Mouse (Mus musculus) erythroblast, embryonic 14.5 days (primary cell): ENCODE results near the gene Ppp4r1. TPM values are rescaled to one million over a fixed set of nuclear protein-coding genes. Genes with fewer than 3 reads are reported as not detected.

Source experiments
- H3K27me3 ChIP-seq: 2 replicates; pipeline ENCODE4 v1.6.1; 2012; ENCODE audit warnings: inconsistent platforms; ENCODE audit not compliant: control insufficient read depth
- H3K36me3 ChIP-seq: 2 replicates; pipeline ENCODE4 v1.6.1; 2012; ENCODE audit warnings: mild to moderate bottlenecking, inconsistent platforms; ENCODE audit not compliant: control insufficient read depth
- H3K4me1 ChIP-seq: 2 replicates; pipeline ENCODE4 v1.6.1; 2012; ENCODE audit warnings: inconsistent platforms; ENCODE audit not compliant: control insufficient read depth
- H3K4me3 ChIP-seq: replicated peaks from 2 replicates; pipeline ENCODE3; 2012; ENCODE audit warnings: moderate library complexity, mild to moderate bottlenecking, inconsistent platforms
- H3K9me3 ChIP-seq: 2 replicates; pipeline ENCODE4 v1.6.1; 2012; ENCODE audit warnings: low read length, inconsistent platforms, mixed read lengths; ENCODE audit not compliant: control insufficient read depth
- GATA1 ChIP-seq: IDR thresholded peaks from 2 replicates; pipeline ENCODE4 v1.6.1; 2012; ENCODE audit warnings: low read length, inconsistent platforms, mixed read lengths
- TAL1 ChIP-seq: IDR thresholded peaks from 3 replicates; pipeline ENCODE4 v1.6.1; 2012; ENCODE audit warnings: low read length, inconsistent platforms, mixed read lengths
- polyA plus RNA-seq: library from polyadenylated mRNA; stranded (reverse); fragments of >175 nt; gene quantifications from 2 replicates; pipeline ENCODE4 v1.2.3, GENCODE M21; 2012

Gene Ppp4r1
- polyA plus RNA-seq, 1 experiment: 0.14 TPM

GRCm38 (mm10) chr17:65885697-65886529 lies 103.5 kb downstream of the Ppp4r1 start, which contains the start of gene Ralbp1:
TSS of gene Ralbp1 (minus strand) at chr17:65885798.
- Histone ChIP-seq H3K36me3 (no peaks in the 10 kb centered on the region; the same call in 1 of the 2 replicates), H3K4me3 (peak within 1 kb of the TSS; percentile 92)
- TF ChIP-seq TAL1 (no peak), GATA1 (no peak)

GRCm38 (mm10) chr17:65886571-65886970 lies 104.2 kb downstream of the Ppp4r1 start:
- H3K9me3 ChIP-seq: no peaks in the 10 kb centered on the region
- peak overlapping the region; percentile 92 for H3K4me3 ChIP-seq
- no peaks in the 10 kb centered on the region for H3K27me3 ChIP-seq
- peaks cover 40% of the 10 kb centered on the region for H3K4me1 ChIP-seq
- H3K36me3 ChIP-seq: no peaks in the 10 kb centered on the region; the same call in 1 of the 2 replicates
- TF ChIP-seq GATA1: no peak
- no peak for TF ChIP-seq TAL1

More at GRCm38 (mm10) chr17:65885697-65886529, 103.5 kb downstream of the Ppp4r1 start, which contains the start of gene Ralbp1:
- Histone ChIP-seq H3K27me3 (no peaks in the 10 kb centered on the region), H3K9me3 (no peaks in the 10 kb centered on the region), H3K4me1 (peaks cover 45% of the 10 kb centered on the region)

GRCm38 (mm10) chr17:65889476-65889875 lies 107.1 kb downstream of the Ppp4r1 start:
- Histone ChIP-seq H3K4me1 (peaks cover 18% of the 10 kb centered on the region), H3K9me3 (no peaks in the 10 kb centered on the region), H3K36me3 (no peaks in the 10 kb centered on the region), H3K4me3 (no peak overlapping the region), H3K27me3 (no peaks in the 10 kb centered on the region)
- TF ChIP-seq TAL1: no peak

Other genes with a start within 250 kb of the Ppp4r1 start
- not detected in 2 replicates for gene Tmem232, start 241.8 kb upstream of the Ppp4r1 start, polyA plus RNA-seq
- 3.1 and 3.7 TPM in 2 replicates for gene Vapa, start 169.0 kb upstream of the Ppp4r1 start, polyA plus RNA-seq
- not detected in 2 replicates for gene Txndc2, start 140.4 kb upstream of the Ppp4r1 start, polyA plus RNA-seq
- gene Rab31, start 9.8 kb upstream of the Ppp4r1 start, polyA plus RNA-seq: 0.02 TPM in 1 of 2 replicates, not detected in the other
- 34.5 and 36.9 TPM in 2 replicates for gene Ralbp1, start 103.2 kb downstream of the Ppp4r1 start, polyA plus RNA-seq
- 0.20 and 0.31 TPM in 2 replicates for gene Twsg1, start 168.7 kb downstream of the Ppp4r1 start, polyA plus RNA-seq